Mouse (Mus musculus): Measurements from ENCODE around the gene Scgb2b24.

DNA sequence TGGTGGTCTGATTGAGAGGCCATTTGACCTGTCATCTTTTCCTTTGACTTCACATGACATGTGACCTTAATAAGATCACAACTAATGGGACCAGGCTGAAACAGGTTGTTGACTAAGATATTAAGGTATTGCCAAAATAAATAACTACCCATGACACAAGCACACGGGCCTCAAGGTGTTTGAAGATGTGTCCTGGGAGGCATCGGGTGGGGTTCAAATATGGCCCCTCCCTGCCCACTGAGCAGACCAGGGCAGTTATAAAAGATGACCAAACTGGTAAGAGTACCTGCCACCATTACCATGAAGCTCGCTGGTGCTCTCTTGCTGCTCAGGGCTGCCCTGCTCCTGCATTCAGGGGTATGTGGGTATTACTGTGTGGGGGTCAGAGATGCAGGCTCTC lies 4.4 kb upstream of the Scgb2b24 start, which contains the start of gene Scgb1b24:
- TF ChIP-seq CTCF (conservative IDR thresholded peaks at IDR 0.05; ENCODE audit: insufficient read depth, insufficient read length, low read depth, low read length) (no peak), POLR2A (IDR thresholded peaks at IDR 0.05; ENCODE audit: low read depth, low read length) (no peak)
